Mouse (Mus musculus) liver, postnatal 0 days (tissue): Measurements from ENCODE around the gene Zfp651.

Experiments used
- CTCF ChIP-seq: sonication (generic); IDR thresholded peaks from 2 replicates; pipeline ENCODE4 v1.5.1; 2016; ENCODE audit warnings: antibody characterized with exemption, low read depth
- EP300 ChIP-seq: IDR thresholded peaks from 2 replicates; pipeline ENCODE4 v1.6.1; 2016; ENCODE audit warnings: antibody characterized with exemption, low read depth, mild to moderate bottlenecking

GRCm38 (mm10) chr9:121815183-121815582 lies 56.1 kb downstream of the Zfp651 start:
- TF ChIP-seq CTCF (no peak), EP300 (no peak)
